Mouse (Mus musculus) bone marrow, adult 2 months (tissue): Measurements from ENCODE around the gene Emilin2. TPM values are rescaled to one million over a fixed set of nuclear protein-coding genes. Genes with fewer than 3 reads are reported as not detected.

Source experiments
- H3K27ac ChIP-seq: fragments of 200-500 bp; 2 replicates; pipeline ENCODE4 v1.5.1; 2012; ENCODE audit warnings: low read depth, mild to moderate bottlenecking, control low read depth, inconsistent platforms, low read length; ENCODE audit not compliant: control insufficient read depth, poor library complexity, insufficient read depth
- H3K4me1 ChIP-seq: fragments of 200-500 bp; 2 replicates; pipeline ENCODE4 v1.6.1; 2011; ENCODE audit warnings: low read length; ENCODE audit not compliant: control insufficient read depth, insufficient read depth
- H3K4me3 ChIP-seq: fragments of 200-500 bp; replicated peaks from 2 replicates; pipeline ENCODE3; 2011; ENCODE audit warnings: mild to moderate bottlenecking, low read depth, low read length, control low read depth; ENCODE audit not compliant: control insufficient read depth
- CTCF ChIP-seq: fragments of 200-500 bp; IDR thresholded peaks from 2 replicates; pipeline ENCODE4 v1.5.1; 2011; ENCODE audit warnings: low read length, control low read depth; ENCODE audit not compliant: control insufficient read depth, insufficient read depth
- POLR2A ChIP-seq: fragments of 200-500 bp; IDR thresholded peaks from 2 replicates; pipeline ENCODE4 v1.6.1; 2011; ENCODE audit warnings: low read depth, mild to moderate bottlenecking, control low read depth, low read length, borderline replicate concordance; ENCODE audit not compliant: control insufficient read depth
- WGBS: fragments of 180-500 bp; shearing (Covaris S2); methylation state at CpG from one replicate; pipeline ENCODE4 v1.1.7; 2018; 5-methylcytosine and 5-hydroxymethylcytosine counted together
- polyA plus RNA-seq: library from polyadenylated mRNA; stranded (reverse); fragments of >200 nt; gene quantifications from 2 replicates; pipeline ENCODE4 v1.2.4, GENCODE M21; 2011; ENCODE audit warnings: low replicate concordance; ENCODE audit not compliant: missing spikeins, insufficient read depth, insufficient read length

The Emilin2 gene
- polyA plus RNA-seq, 1 experiment: 38.7 TPM

- no peak for TF ChIP-seq CTCF
- no peak for TF ChIP-seq POLR2A
- no peak overlapping the region for H3K27ac ChIP-seq
- H3K4me1 ChIP-seq: no peaks in the 10 kb centered on the region
- H3K4me3 ChIP-seq: no peak overlapping the region
- WGBS: 68% methylated on average over 9 of the region's 9 CpGs
These were observed 81.6 kb downstream of the Emilin2 start for GRCm38 (mm10) chr17:71230108-71230709.

GRCm38 (mm10) chr17:71228651-71229050, 83.1 kb downstream of the Emilin2 start:
- Histone ChIP-seq H3K4me1 (peaks cover 2% of the 10 kb centered on the region; the same call in 1 of the 2 replicates), H3K4me3 (no peak overlapping the region), H3K27ac (no peak overlapping the region)
- WGBS: 88% methylated on average over 7 of the region's 7 CpGs
- TF ChIP-seq CTCF (no peak), POLR2A (no peak)

DNA sequence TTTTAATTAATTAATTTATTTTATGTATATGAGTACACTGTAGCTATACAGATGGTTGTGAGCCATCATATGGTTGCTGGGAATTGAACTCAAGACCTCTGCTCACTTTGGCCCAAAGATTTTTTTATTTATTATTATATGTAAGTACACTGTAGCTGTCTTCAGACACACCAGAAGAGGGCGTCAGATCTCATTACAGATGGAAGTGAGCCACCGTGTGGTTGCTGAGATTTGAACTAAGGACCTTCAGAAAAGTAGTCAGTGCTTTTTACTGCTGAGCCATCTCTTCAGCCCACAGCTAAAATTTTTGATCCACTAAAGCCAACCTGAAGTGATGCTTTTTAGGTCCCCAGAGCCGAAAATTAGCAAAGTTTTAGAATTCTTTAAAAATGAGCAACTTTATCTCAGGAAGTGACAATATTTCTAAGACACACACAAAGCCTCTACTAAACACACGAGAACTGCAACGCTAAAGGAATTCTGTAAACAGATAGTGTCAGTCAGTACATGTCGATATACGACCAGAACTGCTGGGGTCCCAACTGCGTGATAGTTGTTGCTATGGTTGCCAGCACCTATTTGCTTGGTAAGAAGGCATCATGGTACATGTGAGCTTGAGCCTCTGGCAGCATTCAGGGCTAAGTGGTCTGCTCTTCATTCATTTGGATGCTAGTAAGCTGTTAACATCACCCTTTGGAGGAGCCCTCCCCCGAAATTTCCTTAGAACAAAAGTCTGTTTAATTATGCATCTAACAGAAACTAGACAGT, 84.5 kb downstream of the Emilin2 start:
- TF ChIP-seq CTCF (no peak), POLR2A (no peak)
- Histone ChIP-seq H3K4me3 (no peak overlapping the region), H3K27ac (no peak overlapping the region), H3K4me1 (peaks cover 2% of the 10 kb centered on the region)
- WGBS: 85% methylated on average over 9 of the region's 9 CpGs

- Histone ChIP-seq H3K4me3 (no peak overlapping the region), H3K27ac (no peak overlapping the region), H3K4me1 (peaks cover 2% of the 10 kb centered on the region)
- 54% methylated on average over 5 of the region's 5 CpGs for WGBS
- TF ChIP-seq POLR2A (no peak), CTCF (peak; percentile 70; the same call in 1 of the 2 replicates)
These were observed 86.7 kb downstream of the Emilin2 start for GRCm38 (mm10) chr17:71225091-71225490.

DNA sequence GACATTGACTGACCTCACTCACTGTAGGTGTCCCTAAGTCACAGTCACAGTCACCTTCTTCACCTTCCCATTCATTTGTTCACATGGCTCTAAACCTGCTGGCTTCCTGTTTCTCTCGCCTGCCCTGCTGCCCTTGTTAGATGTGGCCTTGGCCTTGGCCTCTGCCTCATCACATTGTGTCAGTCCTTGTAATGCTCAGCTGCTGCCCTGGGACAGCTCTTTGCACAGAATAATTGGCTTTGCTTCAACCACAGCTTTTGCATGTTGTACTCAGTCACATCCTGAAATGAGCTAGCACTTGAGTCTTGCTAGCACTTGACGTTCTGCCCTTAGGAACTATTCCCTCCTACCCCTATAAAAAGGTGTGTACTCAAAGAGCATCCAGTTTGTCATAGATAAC, 87.3 kb downstream of the Emilin2 start:
- H3K27ac ChIP-seq: no peak overlapping the region
- TF ChIP-seq POLR2A (no peak), CTCF (no peak)
- 48% methylated on average over 2 of the region's 2 CpGs for WGBS
- no peak overlapping the region for H3K4me3 ChIP-seq
- H3K4me1 ChIP-seq: peaks cover 2% of the 10 kb centered on the region

DNA sequence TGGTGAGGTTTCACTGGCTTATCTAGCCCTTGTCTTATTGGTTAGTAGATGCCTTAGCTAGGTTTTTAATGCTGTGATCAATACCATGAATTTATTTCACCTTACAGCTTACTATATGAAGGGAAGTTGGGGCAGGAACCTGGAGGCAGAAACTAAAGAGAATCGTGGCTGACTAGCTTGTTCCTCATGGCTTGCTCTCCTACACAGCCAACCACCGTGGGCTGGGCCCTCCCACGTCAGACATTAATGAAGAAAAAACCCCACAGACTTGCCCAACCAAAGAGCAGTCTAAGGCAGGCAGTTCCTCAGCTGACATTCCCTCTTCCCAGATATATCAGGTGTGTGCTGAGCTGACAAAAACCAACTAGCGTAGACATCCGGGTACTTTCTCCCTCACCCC, 88.1 kb downstream of the Emilin2 start:
- H3K4me3 ChIP-seq: no peak overlapping the region
- H3K4me1 ChIP-seq: peaks cover 2% of the 10 kb centered on the region
- no peak overlapping the region for H3K27ac ChIP-seq
- no peak for TF ChIP-seq CTCF
- 41% methylated on average over 5 of the region's 5 CpGs for WGBS

DNA sequence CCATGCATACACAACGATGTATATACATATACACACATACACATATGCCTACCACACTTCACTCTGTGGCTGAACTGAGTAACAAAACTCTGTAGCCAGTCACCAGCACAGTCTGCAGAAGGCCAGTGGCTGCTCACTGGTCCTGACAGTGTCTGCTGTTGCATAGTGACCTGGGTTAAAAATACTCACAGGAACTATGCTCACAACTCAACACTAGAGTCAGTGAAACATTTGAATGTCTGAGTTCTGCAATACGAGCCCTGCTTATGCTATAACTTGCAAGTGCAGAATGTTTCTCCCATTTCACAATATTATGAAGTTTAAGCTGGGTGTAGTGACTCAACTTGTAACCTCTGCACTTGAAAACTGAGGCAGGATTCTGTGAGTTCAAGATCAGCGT, 90.4 kb downstream of the Emilin2 start:
- Histone ChIP-seq H3K27ac (no peak overlapping the region), H3K4me1 (peaks cover 2% of the 10 kb centered on the region), H3K4me3 (no peak overlapping the region)
- 61% methylated on average over 3 of the region's 3 CpGs for whole genome bisulfite sequencing
- TF ChIP-seq CTCF (no peak), POLR2A (no peak)

GRCm38 (mm10) chr17:71217111-71217685, 94.6 kb downstream of the Emilin2 start:
- 77% methylated on average over 5 of the region's 5 CpGs for WGBS
- Histone ChIP-seq H3K4me3 (no peak overlapping the region), H3K4me1 (peaks cover 8% of the 10 kb centered on the region), H3K27ac (no peak overlapping the region)
- TF ChIP-seq POLR2A (no peak), CTCF (no peak)
